Mouse (Mus musculus) urinary bladder, postnatal 10 days (tissue): Measurements from ENCODE around the gene Clcc1.
"Not testable (repeated sequence)": the region's sequence is repeated elsewhere in the genome, so short reads cannot be mapped to it uniquely, and the experiment has no call there.

Experiments
- DNase-seq: peaks from one replicate; pipeline ENCODE4 v3.0.0; 2022; ENCODE audit warnings: low spot score

Gene Clcc1

GRCm38 (mm10) chr3:108653710-108654379 is at the start of gene Clcc1:
Gene Clcc1, plus strand, starts transcription at chr3:108653913.
- DNase-seq = peak; percentile 83

GRCm38 (mm10) chr3:108608906-108609305 is 44.8 kb upstream of the Clcc1 start:
- DNase-seq = no peak

- no peak for DNase-seq
These were observed 19.0 kb upstream of the Clcc1 start for GRCm38 (mm10) chr3:108634761-108635160.

GRCm38 (mm10) chr3:108639412-108639811 is 14.3 kb upstream of the Clcc1 start:
- no peak for DNase-seq

- DNase-seq = no peak
These were observed 12.7 kb upstream of the Clcc1 start for GRCm38 (mm10) chr3:108640998-108641397.

- no peak for DNase-seq
These were observed 8.9 kb upstream of the Clcc1 start for GRCm38 (mm10) chr3:108644856-108645255.

- no peak for DNase-seq
These were observed 7.7 kb upstream of the Clcc1 start for GRCm38 (mm10) chr3:108646036-108646435.

- not testable (repeated sequence) for DNase-seq
These were observed 6.0 kb upstream of the Clcc1 start for GRCm38 (mm10) chr3:108647681-108648080.

GRCm38 (mm10) chr3:108652866-108653642 is 659 bp upstream of the Clcc1 start:
- no peak for DNase-seq

GRCm38 (mm10) chr3:108654566-108654965 is 853 bp downstream of the Clcc1 start:
- no peak for DNase-seq

GRCm38 (mm10) chr3:108655486-108655885 is 1.8 kb downstream of the Clcc1 start:
- DNase-seq = no peak

- no peak for DNase-seq
These were observed 4.9 kb downstream of the Clcc1 start for GRCm38 (mm10) chr3:108658612-108659011.

- DNase-seq = no peak
These were observed 7.2 kb downstream of the Clcc1 start for GRCm38 (mm10) chr3:108660941-108661340.

GRCm38 (mm10) chr3:108676616-108677015 is 22.9 kb downstream of the Clcc1 start:
- DNase-seq = no peak

GRCm38 (mm10) chr3:108681004-108681403 is 27.3 kb downstream of the Clcc1 start:
- no peak for DNase-seq

- DNase-seq = not testable (repeated sequence)
These were observed 29.9 kb downstream of the Clcc1 start for GRCm38 (mm10) chr3:108683597-108683996.

GRCm38 (mm10) chr3:108685701-108686100 is 32.0 kb downstream of the Clcc1 start:
- no peak for DNase-seq

- DNase-seq = no peak
These were observed 35.3 kb downstream of the Clcc1 start for GRCm38 (mm10) chr3:108689015-108689441.

- no peak for DNase-seq
These were observed 35.7 kb downstream of the Clcc1 start for GRCm38 (mm10) chr3:108689446-108689845.

- DNase-seq = no peak
These were observed 36.3 kb downstream of the Clcc1 start for GRCm38 (mm10) chr3:108689979-108690378.

GRCm38 (mm10) chr3:108694321-108694720 is 40.6 kb downstream of the Clcc1 start:
- DNase-seq = no peak

GRCm38 (mm10) chr3:108698662-108699061 is 44.9 kb downstream of the Clcc1 start:
- DNase-seq = no peak

GRCm38 (mm10) chr3:108699786-108700185 is 46.1 kb downstream of the Clcc1 start:
- no peak for DNase-seq
